Mouse (Mus musculus) gastrocnemius, adult 18-20 months (tissue): ENCODE data around the gene Serpina9. TPM values are rescaled to one million over a fixed set of nuclear protein-coding genes. Genes with fewer than 3 reads are reported as not detected.
"Not testable (repeated sequence)": the region's sequence is repeated elsewhere in the genome, so short reads cannot be mapped to it uniquely, and the experiment has no call there.

Source experiments
- DNase-seq: peaks from one replicate; pipeline ENCODE4 v3.0.0; 2021; ENCODE audit warnings: low spot score
- total RNA-seq, 2 experiments: library from RNA; stranded (reverse); gene quantifications; 2 replicates each; pipeline ENCODE4 v1.2.3; 2021

The Serpina9 gene
- total RNA-seq, 2 experiments from 2014 or later, result not detected

- DNase-seq, result no peak
Observed at GRCm38 (mm10) chr12:103989857-103990256, 23.7 kb downstream of the Serpina9 start, which contains the start of gene Serpina11. Serpina11 (minus strand) TSS chr12:103989957.

- DNase-seq, result no peak
Observed at GRCm38 (mm10) chr12:103989514-103989767, 24.1 kb downstream of the Serpina9 start.

GRCm38 (mm10) chr12:103988754-103989513 is 24.6 kb downstream of the Serpina9 start:
- DNase-seq, result no peak

GRCm38 (mm10) chr12:103985868-103986267 is 27.7 kb downstream of the Serpina9 start:
- DNase-seq, result no peak

GRCm38 (mm10) chr12:103984935-103985334 is 28.6 kb downstream of the Serpina9 start:
- no peak for DNase-seq

- no peak for DNase-seq
Observed at GRCm38 (mm10) chr12:103981646-103982360, 31.8 kb downstream of the Serpina9 start.

GRCm38 (mm10) chr12:103978294-103978693 is 35.3 kb downstream of the Serpina9 start:
- DNase-seq, result no peak

GRCm38 (mm10) chr12:103977846-103978245 is 35.7 kb downstream of the Serpina9 start:
- no peak for DNase-seq

- DNase-seq, result no peak
Observed at GRCm38 (mm10) chr12:103977060-103977459, 36.5 kb downstream of the Serpina9 start.

GRCm38 (mm10) chr12:103971080-103971479 is 42.5 kb downstream of the Serpina9 start:
- no peak for DNase-seq

GRCm38 (mm10) chr12:103969577-103970116 is 43.9 kb downstream of the Serpina9 start:
- DNase-seq, result no peak

GRCm38 (mm10) chr12:103966761-103967160 is 46.8 kb downstream of the Serpina9 start:
- no peak for DNase-seq

- DNase-seq, result no peak
Observed at GRCm38 (mm10) chr12:103963288-103963687, 50.3 kb downstream of the Serpina9 start.

- DNase-seq, result no peak
Observed at GRCm38 (mm10) chr12:103962860-103963259, 50.7 kb downstream of the Serpina9 start.

- no peak for DNase-seq
Observed at GRCm38 (mm10) chr12:103962337-103962736, 51.2 kb downstream of the Serpina9 start.

GRCm38 (mm10) chr12:103961716-103962115 is 51.8 kb downstream of the Serpina9 start:
- DNase-seq, result no peak

GRCm38 (mm10) chr12:103958798-103959197 is 54.8 kb downstream of the Serpina9 start, which contains the start of gene Serpina1e:
Serpina1e (minus strand) TSS chr12:103958975.
- DNase-seq, result no peak

GRCm38 (mm10) chr12:103956555-103956954 is 57.0 kb downstream of the Serpina9 start:
- not testable (repeated sequence) for DNase-seq

GRCm38 (mm10) chr12:103952972-103953371 is 60.6 kb downstream of the Serpina9 start:
- DNase-seq, result not testable (repeated sequence)

GRCm38 (mm10) chr12:103946243-103946642 is 67.3 kb downstream of the Serpina9 start:
- DNase-seq, result no peak
